Mouse (Mus musculus) neural tube, embryonic 14.5 days (tissue): ENCODE results near the gene Mrs2. TPM values are rescaled to one million over a fixed set of nuclear protein-coding genes. Genes with fewer than 3 reads are reported as not detected.

ENCODE experiments used
- ATAC-seq: fragments of 200-750 bp; cut with Nextera tagmentation; 2 replicates; pipeline ENCODE4 v1.8.0; 2017; ENCODE audit warnings: low read depth, mild to moderate bottlenecking, moderate TSS enrichment, moderate library complexity
- H3K27ac ChIP-seq: fragments of 300-500 bp; sonication (generic); 2 replicates; pipeline ENCODE4 v1.5.1; 2014; ENCODE audit warnings: low read depth, mild to moderate bottlenecking, control low read depth, low read length, moderate library complexity, mixed read lengths
- H3K27me3 ChIP-seq: fragments of 300-500 bp; sonication (generic); 2 replicates; pipeline ENCODE4 v1.6.1; 2014; ENCODE audit warnings: low read length; ENCODE audit not compliant: control insufficient read depth, insufficient read depth
- H3K36me3 ChIP-seq: fragments of 300-500 bp; sonication (generic); 2 replicates; pipeline ENCODE4 v1.6.1; 2014; ENCODE audit warnings: low read length, mixed read lengths; ENCODE audit not compliant: control insufficient read depth, insufficient read depth
- H3K4me1 ChIP-seq: fragments of 300-500 bp; sonication (generic); 2 replicates; pipeline ENCODE4 v1.6.1; 2014; ENCODE audit warnings: low read length; ENCODE audit not compliant: control insufficient read depth, insufficient read depth
- H3K4me2 ChIP-seq: fragments of 300-500 bp; sonication (generic); 2 replicates; pipeline ENCODE4 v1.6.1; 2014; ENCODE audit warnings: mild to moderate bottlenecking, low read depth, low read length, control low read depth
- H3K4me3 ChIP-seq: fragments of 300-500 bp; sonication (generic); 2 replicates; pipeline ENCODE4 v1.5.1; 2014; ENCODE audit warnings: low read depth, low read length, control low read depth, mixed read lengths
- H3K9ac ChIP-seq: fragments of 300-500 bp; sonication (generic); replicated peaks from 2 replicates; pipeline ENCODE4 v1.6.1; 2014; ENCODE audit warnings: low read depth, mild to moderate bottlenecking, control low read depth, low read length, mixed read lengths
- H3K9me3 ChIP-seq: fragments of 300-500 bp; sonication (generic); 2 replicates; pipeline ENCODE4 v1.6.1; 2016; ENCODE audit warnings: low read length; ENCODE audit not compliant: control insufficient read depth
- WGBS: fragments of 180-500 bp; shearing (Covaris S2); extraction: QIAGEN DNeasy Blood & Tissue Kit; methylation state at CpG from one replicate; pipeline ENCODE4 v1.1.7; 2014; 5-methylcytosine and 5-hydroxymethylcytosine counted together
- polyA plus RNA-seq: library from polyadenylated mRNA; unstranded; fragments of >200 nt; fragmentation: Nextera tagmentation; extraction: Ambion mirVana; gene quantifications from 2 replicates; pipeline ENCODE4 v1.2.1, GENCODE M21; 2014

Gene Mrs2
- polyA plus RNA-seq, 1 experiment from 2014 or later, result 25.9 TPM

- H3K27ac ChIP-seq, result no peak overlapping the region
Observed at GRCm38 (mm10) chr13:24965130-24965845, 54.9 kb downstream of the Mrs2 start.

GRCm38 (mm10) chr13:24962119-24962518, 58.1 kb downstream of the Mrs2 start:
- H3K27me3 ChIP-seq, result no peaks in the 10 kb centered on the region
- H3K4me3 ChIP-seq, result no peak overlapping the region
- no peaks in the 10 kb centered on the region for H3K9me3 ChIP-seq
- no peaks in the 10 kb centered on the region for H3K36me3 ChIP-seq
- ATAC-seq, result no peak
- H3K27ac ChIP-seq, result no peak overlapping the region
- WGBS, result 89% methylated on average over 8 of the region's 8 CpGs
- no peak overlapping the region for H3K4me2 ChIP-seq
- no peak overlapping the region for H3K9ac ChIP-seq
- no peaks in the 10 kb centered on the region for H3K4me1 ChIP-seq

More at GRCm38 (mm10) chr13:24965130-24965845, 54.9 kb downstream of the Mrs2 start:
- H3K4me1 ChIP-seq, result no peaks in the 10 kb centered on the region
- H3K9ac ChIP-seq, result no peak overlapping the region
- peak overlapping the region; percentile 37 for H3K4me2 ChIP-seq
- WGBS, result 20% methylated on average over 15 of the region's 15 CpGs
- H3K4me3 ChIP-seq, result peak overlapping the region; percentile 25; the same call in 1 of the 2 replicates
- H3K27me3 ChIP-seq, result no peaks in the 10 kb centered on the region
- no peaks in the 10 kb centered on the region for H3K36me3 ChIP-seq
- H3K9me3 ChIP-seq, result no peaks in the 10 kb centered on the region
- peak; percentile 73 for ATAC-seq

GRCm38 (mm10) chr13:24960084-24960483, 60.1 kb downstream of the Mrs2 start:
- no peaks in the 10 kb centered on the region for H3K27me3 ChIP-seq
- H3K27ac ChIP-seq, result no peak overlapping the region
- H3K4me2 ChIP-seq, result no peak overlapping the region
- no peak overlapping the region for H3K4me3 ChIP-seq
- 81% methylated on average over 3 of the region's 3 CpGs for WGBS
- no peak overlapping the region for H3K9ac ChIP-seq
- no peaks in the 10 kb centered on the region for H3K4me1 ChIP-seq
- ATAC-seq, result no peak
- no peaks in the 10 kb centered on the region for H3K9me3 ChIP-seq
- no peaks in the 10 kb centered on the region for H3K36me3 ChIP-seq

- no peaks in the 10 kb centered on the region for H3K4me1 ChIP-seq
- H3K36me3 ChIP-seq, result no peaks in the 10 kb centered on the region
- H3K4me3 ChIP-seq, result no peak overlapping the region
- H3K9ac ChIP-seq, result no peak overlapping the region
- WGBS, result 91% methylated on average over 11 of the region's 11 CpGs
- ATAC-seq, result no peak
- no peak overlapping the region for H3K4me2 ChIP-seq
- H3K27ac ChIP-seq, result no peak overlapping the region
- H3K27me3 ChIP-seq, result no peaks in the 10 kb centered on the region
- no peaks in the 10 kb centered on the region for H3K9me3 ChIP-seq
Observed at GRCm38 (mm10) chr13:24958671-24959070, 61.5 kb downstream of the Mrs2 start.

GRCm38 (mm10) chr13:24955500-24955899, 64.7 kb downstream of the Mrs2 start:
- WGBS, result 17% methylated on average over 10 of the region's 10 CpGs
- H3K4me3 ChIP-seq, result no peak overlapping the region
- no peaks in the 10 kb centered on the region for H3K4me1 ChIP-seq
- ATAC-seq, result no peak
- H3K27ac ChIP-seq, result no peak overlapping the region
- no peaks in the 10 kb centered on the region for H3K36me3 ChIP-seq
- no peaks in the 10 kb centered on the region for H3K9me3 ChIP-seq
- no peak overlapping the region for H3K9ac ChIP-seq
- no peaks in the 10 kb centered on the region for H3K27me3 ChIP-seq
- no peak overlapping the region for H3K4me2 ChIP-seq

- no peak for ATAC-seq
- Histone ChIP-seq H3K9ac (no peak overlapping the region), H3K27me3 (no peaks in the 10 kb centered on the region), H3K4me2 (no peak overlapping the region), H3K4me1 (no peaks in the 10 kb centered on the region), H3K27ac (no peak overlapping the region), H3K9me3 (no peaks in the 10 kb centered on the region), H3K36me3 (no peaks in the 10 kb centered on the region), H3K4me3 (no peak overlapping the region)
- WGBS, result 51% methylated on average over 11 of the region's 11 CpGs
Observed at GRCm38 (mm10) chr13:24955091-24955490, 65.1 kb downstream of the Mrs2 start.

- Histone ChIP-seq H3K27ac (no peak overlapping the region), H3K9ac (no peak overlapping the region), H3K27me3 (no peaks in the 10 kb centered on the region), H3K36me3 (no peaks in the 10 kb centered on the region), H3K4me2 (no peak overlapping the region), H3K4me3 (no peak overlapping the region), H3K4me1 (no peaks in the 10 kb centered on the region), H3K9me3 (no peaks in the 10 kb centered on the region)
- ATAC-seq, result no peak
- 89% methylated on average over 7 of the region's 7 CpGs for WGBS
Observed at GRCm38 (mm10) chr13:24952659-24953058, 67.5 kb downstream of the Mrs2 start.

GRCm38 (mm10) chr13:24948870-24949269, 71.3 kb downstream of the Mrs2 start:
- no peak for ATAC-seq
- WGBS, result 94% methylated on average over 6 of the region's 6 CpGs
- no peaks in the 10 kb centered on the region for H3K36me3 ChIP-seq

GRCm38 (mm10) chr13:24947158-24947557, 73.0 kb downstream of the Mrs2 start:
- WGBS, result 89% methylated on average over 5 of the region's 5 CpGs
- Histone ChIP-seq H3K9ac (no peak overlapping the region), H3K27me3 (no peaks in the 10 kb centered on the region), H3K9me3 (no peaks in the 10 kb centered on the region), H3K27ac (no peak overlapping the region), H3K4me3 (no peak overlapping the region), H3K4me1 (no peaks in the 10 kb centered on the region), H3K36me3 (no peaks in the 10 kb centered on the region), H3K4me2 (no peak overlapping the region)
- ATAC-seq, result no peak

More at GRCm38 (mm10) chr13:24948870-24949269, 71.3 kb downstream of the Mrs2 start:
- no peaks in the 10 kb centered on the region for H3K9me3 ChIP-seq
- no peaks in the 10 kb centered on the region for H3K4me1 ChIP-seq
- H3K27ac ChIP-seq, result no peak overlapping the region
- no peaks in the 10 kb centered on the region for H3K27me3 ChIP-seq
- H3K9ac ChIP-seq, result no peak overlapping the region
- H3K4me3 ChIP-seq, result no peak overlapping the region
- H3K4me2 ChIP-seq, result no peak overlapping the region
